Mouse (Mus musculus) hindbrain, embryonic 11.5 days (tissue): ENCODE measurements around the gene Grifin. TPM values are rescaled to one million over a fixed set of nuclear protein-coding genes. Genes with fewer than 3 reads are reported as not detected.

Experiments
- ATAC-seq: fragments of 200-750 bp; cut with Nextera tagmentation; 2 replicates; pipeline ENCODE4 v1.8.0; 2017; ENCODE audit warnings: mild to moderate bottlenecking, moderate TSS enrichment, moderate library complexity; ENCODE audit not compliant: low FRiP score
- DNase-seq: peaks from one replicate; pipeline ENCODE4 v3.0.0-alpha.2; 2015; ENCODE audit warnings: low spot score
- H3K27ac ChIP-seq: fragments of 300-500 bp; sonication (generic); 2 replicates; pipeline ENCODE4 v1.5.1; 2014; ENCODE audit warnings: mild to moderate bottlenecking, low read depth, low read length
- H3K27me3 ChIP-seq: fragments of 300-500 bp; sonication (generic); 2 replicates; pipeline ENCODE4 v1.6.1; 2014; ENCODE audit warnings: mild to moderate bottlenecking, low read length, moderate library complexity, mixed read lengths; ENCODE audit not compliant: control insufficient read depth, insufficient read depth
- H3K36me3 ChIP-seq: fragments of 300-500 bp; sonication (generic); 2 replicates; pipeline ENCODE4 v1.6.1; 2014; ENCODE audit warnings: mild to moderate bottlenecking, low read length, moderate library complexity, mixed read lengths; ENCODE audit not compliant: control insufficient read depth, insufficient read depth
- H3K4me1 ChIP-seq: fragments of 300-500 bp; sonication (generic); replicated peaks from 2 replicates; pipeline ENCODE4 v1.6.1; 2014; ENCODE audit warnings: low read length, mixed read lengths; ENCODE audit not compliant: control insufficient read depth, insufficient read depth
- H3K4me2 ChIP-seq: fragments of 300-500 bp; sonication (generic); replicated peaks from 2 replicates; pipeline ENCODE4 v1.6.1; 2014; ENCODE audit warnings: mild to moderate bottlenecking, low read depth, low read length
- H3K4me3 ChIP-seq: fragments of 300-500 bp; sonication (generic); 2 replicates; pipeline ENCODE4 v1.5.1; 2014; ENCODE audit warnings: low read depth, low read length
- H3K9ac ChIP-seq: fragments of 300-500 bp; sonication (generic); 2 replicates; pipeline ENCODE4 v1.6.1; 2014; ENCODE audit warnings: low read depth, low read length
- H3K9me3 ChIP-seq: fragments of 300-500 bp; sonication (generic); 2 replicates; pipeline ENCODE4 v1.6.1; 2016; ENCODE audit warnings: low read length; ENCODE audit not compliant: control insufficient read depth
- WGBS: fragments of 180-500 bp; shearing (Covaris S2); extraction: QIAGEN DNeasy Blood & Tissue Kit; methylation state at CpG from one replicate; pipeline ENCODE4 v1.1.7; 2014; 5-methylcytosine and 5-hydroxymethylcytosine counted together
- polyA plus RNA-seq: library from polyadenylated mRNA; unstranded; fragments of >200 nt; fragmentation: Nextera tagmentation; extraction: Ambion mirVana; gene quantifications from 2 replicates; pipeline ENCODE4 v1.2.1, GENCODE M21; 2014

Grifin gene
- polyA plus RNA-seq, 1 experiment from 2014 or later = not detected

- Histone ChIP-seq H3K4me3 (no peak overlapping the region), H3K36me3 (no peaks in the 10 kb centered on the region), H3K9me3 (no peaks in the 10 kb centered on the region), H3K4me1 (peaks cover 43% of the 10 kb centered on the region), H3K4me2 (no peak overlapping the region), H3K27ac (peak overlapping the region; percentile 75), H3K9ac (no peak overlapping the region), H3K27me3 (no peaks in the 10 kb centered on the region)
- WGBS = 0% methylated on average over 5 of the region's 6 CpGs
- ATAC-seq (peak; percentile 81), DNase-seq (peak; percentile 79)
Observed at GRCm38 (mm10) chr5:140579771-140580170, 14.9 kb upstream of the Grifin start.

- Histone ChIP-seq H3K9ac (peak overlapping the region; percentile 7; the same call in 1 of the 2 replicates), H3K9me3 (no peaks in the 10 kb centered on the region), H3K4me3 (no peak overlapping the region), H3K4me2 (no peak overlapping the region), H3K4me1 (peaks cover 39% of the 10 kb centered on the region), H3K27ac (peak overlapping the region; percentile 58), H3K27me3 (no peaks in the 10 kb centered on the region), H3K36me3 (no peaks in the 10 kb centered on the region)
- ATAC-seq (no peak), DNase-seq (peak; percentile 34)
- whole genome bisulfite sequencing = 20% methylated on average over 9 of the region's 9 CpGs
Observed at GRCm38 (mm10) chr5:140579221-140579620, 14.3 kb upstream of the Grifin start.

DNA sequence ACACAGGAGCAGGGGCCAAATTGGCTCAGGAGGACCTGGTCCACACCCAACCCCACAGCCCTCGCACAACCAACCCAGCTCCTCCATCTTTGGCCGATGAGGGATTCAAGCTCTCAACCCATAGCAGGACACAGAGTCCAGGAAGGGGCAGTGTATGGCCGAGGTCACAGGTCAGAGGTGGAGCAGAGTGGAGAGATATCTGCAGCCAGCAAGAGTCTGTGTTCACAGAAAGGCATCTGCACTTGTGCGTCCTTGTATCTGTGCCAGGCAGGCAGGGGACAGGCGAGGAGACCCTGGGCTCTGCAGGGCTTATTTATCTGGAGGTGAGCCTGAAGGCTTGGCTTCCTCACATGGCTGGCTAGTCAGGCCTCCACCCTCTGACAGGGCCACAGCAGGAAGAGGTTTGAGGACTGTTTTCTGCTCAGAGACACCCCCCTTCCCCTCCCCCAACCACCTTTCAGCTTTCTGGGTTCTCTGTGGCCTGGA is 10.6 kb upstream of the Grifin start:
- Histone ChIP-seq H3K27me3 (no peaks in the 10 kb centered on the region), H3K27ac (no peak overlapping the region), H3K4me2 (no peak overlapping the region), H3K36me3 (no peaks in the 10 kb centered on the region), H3K4me1 (peaks cover 12% of the 10 kb centered on the region), H3K9me3 (no peaks in the 10 kb centered on the region), H3K4me3 (no peak overlapping the region), H3K9ac (no peak overlapping the region)
- DNase-seq = no peak
- 54% methylated on average over 5 of the region's 5 CpGs for WGBS
- no peak for ATAC-seq

DNA sequence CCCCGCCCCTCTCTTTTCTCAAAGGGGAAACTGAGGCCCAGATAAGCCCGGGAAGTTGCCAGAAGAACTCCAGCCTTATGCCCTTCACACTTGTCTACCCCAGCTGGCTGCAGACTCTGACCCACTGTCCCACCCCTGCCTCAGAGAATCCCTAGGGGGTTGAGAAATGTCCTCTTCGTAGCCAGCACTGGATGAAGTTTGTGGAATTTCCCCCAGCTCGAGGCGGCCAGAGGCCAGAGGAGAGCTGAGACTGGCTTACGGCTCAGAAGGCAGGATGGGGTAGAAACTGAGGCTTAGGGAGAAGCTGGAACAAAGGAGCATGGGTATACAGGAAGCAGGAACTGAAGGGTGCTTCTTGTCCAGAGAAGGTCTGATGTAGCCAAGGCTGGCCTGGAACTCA is 7.7 kb upstream of the Grifin start:
- Histone ChIP-seq H3K9ac (no peak overlapping the region), H3K9me3 (no peaks in the 10 kb centered on the region), H3K27ac (no peak overlapping the region), H3K36me3 (no peaks in the 10 kb centered on the region), H3K4me3 (no peak overlapping the region), H3K27me3 (no peaks in the 10 kb centered on the region), H3K4me1 (no peaks in the 10 kb centered on the region; the same call in 1 of the 2 replicates), H3K4me2 (no peak overlapping the region)
- no peak for ATAC-seq
- DNase-seq = no peak
- WGBS = 66% methylated on average over 6 of the region's 6 CpGs

DNA sequence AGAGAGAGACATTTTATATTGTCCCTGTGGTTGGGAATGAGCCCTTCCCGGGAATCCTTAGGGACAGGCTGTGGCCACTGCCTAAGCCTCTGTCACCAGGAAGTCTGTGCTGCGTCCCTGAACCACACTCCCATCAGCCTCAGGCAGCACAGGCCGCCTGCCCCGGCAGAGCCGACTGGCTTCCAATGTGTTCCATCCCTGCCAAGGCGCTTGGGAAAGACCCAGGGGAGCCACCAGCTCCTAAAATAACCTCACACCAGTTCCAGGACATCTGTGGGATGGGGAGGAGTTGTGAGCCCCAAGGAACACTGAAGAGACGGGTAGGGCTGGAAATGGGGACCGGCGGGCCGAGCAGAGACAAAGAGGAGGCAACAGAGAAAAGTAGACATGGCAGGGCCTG is 6.8 kb upstream of the Grifin start:
- no peaks in the 10 kb centered on the region; the same call in 1 of the 2 replicates for H3K4me1 ChIP-seq
- H3K9ac ChIP-seq = no peak overlapping the region
- ATAC-seq (no peak), DNase-seq (no peak)
- H3K27me3 ChIP-seq = no peaks in the 10 kb centered on the region
- no peaks in the 10 kb centered on the region for H3K36me3 ChIP-seq
- no peak overlapping the region for H3K4me3 ChIP-seq
- H3K9me3 ChIP-seq = no peaks in the 10 kb centered on the region
- no peak overlapping the region for H3K27ac ChIP-seq
- 72% methylated on average over 10 of the region's 10 CpGs for WGBS
- H3K4me2 ChIP-seq = no peak overlapping the region

GRCm38 (mm10) chr5:140571201-140571600 is 6.3 kb upstream of the Grifin start:
- H3K36me3 ChIP-seq = no peaks in the 10 kb centered on the region
- no peaks in the 10 kb centered on the region; the same call in 1 of the 2 replicates for H3K4me1 ChIP-seq
- H3K4me2 ChIP-seq = no peak overlapping the region
- H3K9ac ChIP-seq = no peak overlapping the region
- no peak overlapping the region for H3K27ac ChIP-seq
- no peaks in the 10 kb centered on the region for H3K9me3 ChIP-seq
- H3K4me3 ChIP-seq = no peak overlapping the region
- no peaks in the 10 kb centered on the region for H3K27me3 ChIP-seq
- 56% methylated on average over 4 of the region's 4 CpGs for WGBS
- no peak for ATAC-seq
- DNase-seq = no peak

DNA sequence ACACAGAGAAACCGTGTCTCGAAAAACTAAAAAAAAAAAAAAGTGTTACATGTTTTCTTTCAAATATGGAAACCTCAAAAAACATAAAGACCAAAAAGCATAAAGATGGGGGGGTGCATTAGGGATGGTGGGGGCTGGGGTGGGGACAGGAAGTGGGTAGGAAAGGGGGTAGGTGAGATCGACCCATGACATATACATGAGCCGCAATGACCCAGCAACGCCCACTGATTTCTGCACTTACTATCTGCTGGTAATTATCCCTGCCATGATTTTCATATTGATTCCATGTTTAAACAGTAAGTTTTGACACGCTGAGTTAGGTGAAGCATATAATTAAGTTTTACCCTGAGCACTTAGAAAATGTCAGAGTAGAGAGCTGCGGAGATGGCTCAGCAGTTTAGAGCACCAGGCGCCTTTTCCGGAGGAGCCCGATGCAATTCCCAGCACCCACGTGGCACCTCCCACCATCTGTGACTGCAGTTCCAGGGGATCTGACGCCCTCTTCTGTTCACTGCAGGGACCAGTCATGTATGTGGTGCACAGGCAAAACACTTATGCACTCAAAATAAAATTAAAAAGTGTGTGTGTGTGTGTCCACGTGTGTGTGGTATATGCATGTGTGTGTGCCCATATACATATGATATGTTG is 5.5 kb upstream of the Grifin start:
- Histone ChIP-seq H3K9ac (no peak overlapping the region), H3K4me3 (no peak overlapping the region), H3K4me2 (no peak overlapping the region), H3K27ac (no peak overlapping the region), H3K4me1 (peaks cover 3% of the 10 kb centered on the region), H3K9me3 (no peaks in the 10 kb centered on the region), H3K27me3 (no peaks in the 10 kb centered on the region), H3K36me3 (no peaks in the 10 kb centered on the region)
- WGBS = 90% methylated on average over 13 of the region's 13 CpGs
- ATAC-seq (no peak), DNase-seq (no peak)

DNA sequence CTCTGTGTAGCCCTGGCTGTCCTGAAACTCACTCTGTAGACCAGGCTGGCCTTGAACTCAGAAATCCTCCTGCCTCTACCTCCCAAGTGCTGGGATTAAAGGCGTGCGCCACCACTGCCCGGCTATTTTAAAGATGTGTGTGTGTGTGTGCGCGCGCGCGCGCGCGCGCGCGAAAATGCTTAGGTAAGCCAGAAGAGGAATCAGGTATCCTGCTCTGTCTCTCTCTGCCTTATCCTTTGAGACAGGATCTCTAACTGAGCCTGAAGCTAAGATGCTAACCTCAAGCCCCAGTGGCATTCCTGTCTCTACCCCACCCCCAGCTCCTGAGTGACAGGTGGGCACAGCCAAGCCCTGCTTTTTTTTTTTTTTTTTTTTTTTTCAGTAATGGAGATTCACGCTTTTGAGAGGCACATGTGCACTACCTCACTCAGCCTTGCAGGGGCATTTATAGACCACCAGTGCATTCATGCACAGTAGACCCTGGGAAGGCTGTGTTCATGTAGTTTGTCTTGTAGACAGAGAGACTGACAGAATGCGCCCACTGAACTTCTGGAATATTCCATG is 4.2 kb upstream of the Grifin start:
- no peaks in the 10 kb centered on the region for H3K27me3 ChIP-seq
- no peak overlapping the region for H3K27ac ChIP-seq
- DNase-seq (no peak), ATAC-seq (no peak)
- no peaks in the 10 kb centered on the region for H3K36me3 ChIP-seq
- H3K4me2 ChIP-seq = no peak overlapping the region
- no peaks in the 10 kb centered on the region for H3K9me3 ChIP-seq
- WGBS = 83% methylated on average over 16 of the region's 16 CpGs
- peaks cover 6% of the 10 kb centered on the region for H3K4me1 ChIP-seq
- H3K4me3 ChIP-seq = no peak overlapping the region
- H3K9ac ChIP-seq = no peak overlapping the region
